Mouse (Mus musculus) right cerebral cortex, adult 18-20 months (tissue): Measurements from ENCODE around the gene Zfp534.
"Not testable (repeated sequence)": the region's sequence is repeated elsewhere in the genome, so short reads cannot be mapped to it uniquely, and the experiment has no call there.

Experiments used
- DNase-seq: peaks from one replicate; pipeline ENCODE4 v3.0.0; 2022; ENCODE audit warnings: mixed read lengths

Zfp534 gene

DNA sequence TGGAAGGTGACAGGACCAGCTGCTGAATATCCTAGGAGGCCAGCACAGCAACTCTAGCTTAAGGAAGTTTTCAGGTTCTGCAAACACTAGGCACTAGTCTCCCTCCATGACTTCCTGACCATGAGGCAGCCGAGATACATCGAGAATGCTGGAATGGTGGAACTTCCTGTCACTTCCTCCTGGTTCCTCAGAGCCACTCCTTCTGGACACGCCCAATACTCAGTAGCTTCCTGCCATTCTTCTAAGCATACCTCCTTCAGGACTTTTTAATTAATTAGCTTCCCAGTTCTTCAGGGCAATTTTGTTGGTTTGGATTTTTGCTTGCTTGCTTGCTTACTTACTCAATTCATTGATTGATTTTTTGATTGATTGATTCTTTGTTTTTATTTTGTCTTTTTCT is at the start of gene Zfp534:
TSS of gene Zfp534 (minus strand) at position 101 of the 400 bp plus-strand sequence.
- DNase-seq, result not testable (repeated sequence)

DNA sequence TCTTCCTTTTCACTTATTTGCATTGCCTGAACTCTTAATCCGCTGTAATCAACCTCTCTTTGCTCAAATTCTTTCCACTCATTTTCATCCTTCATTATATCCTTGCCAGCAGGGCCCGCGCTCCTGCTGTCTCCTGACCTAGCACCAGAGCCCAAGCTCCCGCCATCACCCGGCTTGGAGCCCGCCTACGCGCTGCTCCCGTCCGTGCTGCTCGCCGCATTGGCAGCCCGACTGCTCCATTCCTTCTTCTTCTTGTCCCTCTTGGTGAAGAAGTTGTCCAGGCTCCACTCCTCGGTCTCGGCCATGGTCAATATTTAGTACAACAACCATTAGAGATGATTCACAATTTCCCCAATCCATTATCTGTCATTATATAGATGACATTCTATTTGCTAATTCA is 43.9 kb upstream of the Zfp534 start:
- DNase-seq, result not testable (repeated sequence)

DNA sequence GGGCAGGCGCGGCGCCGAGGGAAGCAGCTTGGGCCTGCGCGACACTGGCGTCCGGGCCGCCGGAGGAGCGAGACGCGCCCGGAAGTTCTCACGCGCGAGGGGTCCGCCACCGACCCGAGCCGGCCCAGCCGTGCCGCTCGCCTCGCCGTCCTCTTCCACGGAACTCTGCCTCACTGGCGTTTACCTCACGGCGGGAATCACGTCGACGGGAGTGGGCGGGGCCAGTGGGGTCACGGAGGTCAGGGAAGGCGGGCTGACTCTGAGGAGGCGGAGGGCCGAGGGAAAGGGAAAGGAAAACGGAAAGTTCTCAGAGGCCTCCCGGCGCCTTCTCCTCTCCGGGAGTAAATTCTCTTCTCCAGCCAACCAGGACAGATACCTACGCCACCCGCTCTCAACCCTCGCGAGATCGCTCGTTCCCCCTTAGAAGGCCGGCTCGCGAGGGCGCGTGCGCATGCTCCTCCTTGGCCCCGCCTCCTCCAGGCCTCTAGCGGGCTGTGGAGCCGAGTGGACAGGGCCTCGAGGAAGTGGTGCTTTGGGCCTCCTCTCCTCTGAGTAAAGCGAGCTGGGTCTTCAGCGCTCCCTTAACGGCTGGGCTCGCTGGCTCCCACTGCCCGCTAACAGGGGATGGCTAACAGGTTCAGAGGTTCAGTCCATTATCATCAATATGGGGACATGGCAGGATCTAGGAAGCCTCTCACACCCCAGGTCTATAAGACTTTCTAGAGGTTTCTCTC is 36.5 kb upstream of the Zfp534 start:
- DNase-seq, result not testable (repeated sequence)

DNA sequence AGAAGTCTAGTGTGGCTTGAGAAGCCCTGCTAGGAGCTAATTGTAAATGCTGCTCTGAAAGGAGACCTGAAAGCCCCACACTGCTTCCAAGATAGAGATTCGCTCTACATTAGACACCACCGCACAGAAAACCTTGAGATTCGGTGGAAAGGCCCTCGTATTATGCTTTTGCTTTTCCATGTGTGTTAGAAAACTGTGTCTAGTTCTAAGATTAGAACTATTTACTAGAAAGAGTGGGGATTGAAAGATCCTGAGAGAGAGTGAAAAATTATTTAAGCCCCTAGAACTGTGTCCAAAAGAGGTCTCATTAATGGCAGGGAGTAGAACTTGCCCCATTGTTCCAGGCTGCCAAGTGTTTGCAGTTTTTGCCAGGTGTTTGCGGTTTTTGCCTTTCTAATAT is 47.1 kb downstream of the Zfp534 start:
- DNase-seq, result not testable (repeated sequence)

DNA sequence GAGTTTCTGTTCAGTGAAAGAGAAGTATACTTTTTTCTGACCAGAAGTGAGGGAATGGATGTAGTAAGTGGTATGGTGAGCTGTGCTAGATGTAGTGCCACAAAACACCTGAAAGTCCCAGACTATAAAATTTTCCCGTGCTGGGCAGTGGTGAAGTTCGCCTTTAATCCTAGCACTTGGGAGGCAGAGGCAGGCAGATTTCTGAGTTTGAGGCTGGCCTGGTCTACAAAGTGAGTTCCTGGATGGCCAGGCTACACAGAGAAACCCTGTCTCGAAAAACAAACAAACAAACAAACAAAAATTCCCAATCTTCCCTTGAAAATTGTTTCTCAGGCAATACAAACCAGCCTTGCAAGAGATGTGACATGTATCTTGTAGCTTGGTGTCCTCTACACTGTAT is 54.9 kb downstream of the Zfp534 start:
- DNase-seq, result not testable (repeated sequence)

DNA sequence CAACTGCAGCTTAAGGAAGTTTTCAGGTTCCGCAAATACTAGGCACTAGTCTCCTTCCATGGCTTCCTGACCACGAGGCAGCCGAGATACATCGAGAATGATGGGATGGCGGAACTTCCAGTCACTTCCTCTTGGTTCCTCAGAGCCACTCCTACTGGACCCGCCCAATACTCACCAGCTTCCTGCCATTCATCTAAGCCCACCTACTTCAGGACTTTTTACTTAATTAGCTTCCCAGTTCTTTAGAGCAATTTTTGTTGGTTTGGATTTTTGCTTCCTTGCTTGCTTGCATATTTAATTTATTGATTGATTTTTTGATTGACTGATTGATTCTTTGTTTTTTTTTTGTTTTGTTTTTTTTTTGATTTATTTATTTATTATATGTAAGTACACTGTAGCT is 59.9 kb downstream of the Zfp534 start, which contains the start of gene Zfp979:
TSS of gene Zfp979 (minus strand) at position 101 of the 400 bp plus-strand sequence.
- DNase-seq, result not testable (repeated sequence)

DNA sequence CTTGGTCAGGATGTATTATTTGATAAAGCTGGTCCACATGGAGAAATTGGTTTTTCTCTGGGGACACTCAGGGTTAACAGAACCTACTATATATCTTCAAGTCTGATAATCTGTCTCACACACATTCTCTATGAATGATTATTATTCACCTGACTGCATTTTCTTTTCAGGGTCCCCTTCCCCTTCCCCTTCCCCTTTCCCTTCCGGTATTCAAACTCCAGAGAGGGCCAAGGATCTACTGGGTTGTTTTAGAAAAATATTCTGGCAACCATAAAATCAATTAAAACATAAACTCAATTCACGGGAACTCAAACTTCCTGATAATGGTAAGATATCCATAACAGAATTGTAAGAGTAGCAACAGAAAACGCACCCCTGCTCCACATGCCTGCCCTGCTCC is 60.4 kb downstream of the Zfp534 start:
- DNase-seq, result not testable (repeated sequence)

DNA sequence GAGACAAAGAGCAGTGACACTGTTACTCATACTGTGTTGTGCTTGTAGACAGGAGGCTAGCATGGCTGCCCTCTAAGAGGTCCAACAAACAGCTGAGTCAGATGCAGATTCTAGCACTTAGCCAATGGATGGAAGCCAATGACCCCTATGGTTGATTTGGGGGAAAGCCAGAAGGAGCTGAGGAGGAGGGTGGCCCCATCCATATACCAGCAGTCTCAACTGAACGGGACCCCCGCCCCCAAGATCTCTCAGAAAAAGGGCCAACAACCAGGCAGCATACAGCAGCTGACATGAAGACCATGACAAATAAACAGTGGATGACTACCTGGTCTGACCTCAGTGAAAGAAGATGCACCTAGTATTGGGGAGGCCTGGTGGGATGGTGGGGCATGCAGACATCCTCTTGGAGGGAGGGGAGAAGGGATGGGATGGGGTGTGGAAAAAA is 68.5 kb downstream of the Zfp534 start:
- DNase-seq, result not testable (repeated sequence)
